9 mouse cellular contexts compared by ENCODE assay signal in genomic region chr10:81541363-81541762, GRCm38 (mm10). TPM values are rescaled to one million over a fixed set of nuclear protein-coding genes. Genes with fewer than 3 reads are reported as not detected.
A peak's percentile ranks its signal among the peaks of the same experiment; 100 is the strongest.
DNase-seq lines count a peak whose midpoint lies in the region; ATAC-seq and TF ChIP-seq lines count a peak whose summit lies in the region.
"Had no signal": no experiment of that assay in that cellular context is flagged by ENCODE, and none has a peak within 500 bp of the region (broad histone marks: within the 10 kb centered on the region; RNA-seq: fewer than 3 reads in every experiment).

No protein-coding gene starts in this region.

- 86% methylated on average over 5 of the region's 5 CpGs for WGBS in hindbrain, embryonic 15.5 days
- 90% methylated on average over 5 of the region's 5 CpGs for WGBS in hindbrain, embryonic 12.5 days
- 69% methylated on average over 5 of the region's 5 CpGs for WGBS in liver, embryonic 12.5 days (ENCODE audit: insufficient replicate concordance)

- no peak overlapping the region for H3K4me3 ChIP-seq in hindbrain, embryonic 15.5 days
- no peak overlapping the region for H3K4me3 ChIP-seq in hindbrain, embryonic 12.5 days
- H3K4me3 ChIP-seq in E14TG2a.4 (replicated peaks; ENCODE audit: low read length) (peak overlapping the region; percentile 91; the same call in 1 of the 2 replicates), ES-Bruce4 (ENCODE audit: low read depth, low read length) (no peak overlapping the region)
- 0 out of 2 replicates have a peak overlapping the region, but pooled peaks have one; percentile 90 for H3K4me3 ChIP-seq in liver, embryonic 12.5 days

- peaks cover 40% of the 10 kb centered on the region for H3K4me1 ChIP-seq in hindbrain, embryonic 15.5 days (replicated peaks)
- peaks cover 38% of the 10 kb centered on the region for H3K4me1 ChIP-seq in hindbrain, embryonic 12.5 days
- H3K4me1 ChIP-seq in E14TG2a.4 (replicated peaks; ENCODE audit: low read depth, low read length) (peaks cover 71% of the 10 kb centered on the region), ES-Bruce4 (ENCODE audit: control insufficient read depth, insufficient read depth, low read length) (peaks cover 6% of the 10 kb centered on the region)
- H3K4me1 ChIP-seq in liver, embryonic 12.5 days, result peaks cover 70% of the 10 kb centered on the region

- intact Hi-C loops in gastrocnemius, postnatal 14 days (cut with DNase I; ENCODE audit: low total_unique reads), result no loop called here

- no peak for TF ChIP-seq CTCF in E14TG2a.4 (conservative IDR thresholded peaks at IDR 0.05; ENCODE audit: low read length)
- TF ChIP-seq CTCF in ES-Bruce4 (IDR thresholded peaks at IDR 0.05; ENCODE audit: low read depth, low read length), result no peak

- no peak for TF ChIP-seq EP300 in ES-Bruce4 (IDR thresholded peaks at IDR 0.05; ENCODE audit: insufficient read depth, low read depth, low read length)

- ATAC-seq in hindbrain, embryonic 15.5 days (ENCODE audit: low FRiP score, low read depth), result no peak
- ATAC-seq in hindbrain, embryonic 12.5 days (ENCODE audit: low FRiP score), result no peak
- ATAC-seq in liver, embryonic 12.5 days, result no peak

- no peaks in the 10 kb centered on the region for H3K36me3 ChIP-seq in hindbrain, embryonic 15.5 days
- peaks cover 19% of the 10 kb centered on the region; the same call in 1 of the 2 replicates for H3K36me3 ChIP-seq in hindbrain, embryonic 12.5 days
- H3K36me3 ChIP-seq in E14TG2a.4 (ENCODE audit: insufficient read depth, low read length), result peaks cover 43% of the 10 kb centered on the region
- no peaks in the 10 kb centered on the region for H3K36me3 ChIP-seq in ES-Bruce4 (ENCODE audit: control insufficient read depth, insufficient read depth, low read length, poor library complexity, severe bottlenecking)
- peaks cover 56% of the 10 kb centered on the region for H3K36me3 ChIP-seq in liver, embryonic 12.5 days

- peak overlapping the region; percentile 15; the same call in 1 of the 2 replicates for H3K4me2 ChIP-seq in hindbrain, embryonic 15.5 days
- H3K4me2 ChIP-seq in hindbrain, embryonic 12.5 days (replicated peaks), result no peak overlapping the region
- peak overlapping the region; percentile 98 for H3K4me2 ChIP-seq in liver, embryonic 12.5 days

- no peak overlapping the region for H3K27ac ChIP-seq in hindbrain, embryonic 15.5 days (replicated peaks)
- H3K27ac ChIP-seq in hindbrain, embryonic 12.5 days, result no peak overlapping the region
- H3K27ac ChIP-seq in ES-Bruce4 (ENCODE audit: insufficient read depth, low read length), result no peak overlapping the region
- peak overlapping the region; percentile 38; the same call in 1 of the 2 replicates for H3K27ac ChIP-seq in liver, embryonic 12.5 days

- no peak for TF ChIP-seq POLR2A in ES-Bruce4 (IDR thresholded peaks at IDR 0.05; ENCODE audit: insufficient read depth, low read length)

- no peak overlapping the region for H3K9ac ChIP-seq in hindbrain, embryonic 15.5 days
- H3K9ac ChIP-seq in hindbrain, embryonic 12.5 days, result no peak overlapping the region; the same call in 1 of the 2 replicates
- H3K9ac ChIP-seq in ES-Bruce4 (ENCODE audit: low read depth, poor library complexity, severe bottlenecking), result peak overlapping the region; percentile 19; the same call in 1 of the 2 replicates
- peak overlapping the region; percentile 47 for H3K9ac ChIP-seq in liver, embryonic 12.5 days

- no peaks in the 10 kb centered on the region for H3K9me3 ChIP-seq in hindbrain, embryonic 15.5 days
- no peaks in the 10 kb centered on the region for H3K9me3 ChIP-seq in hindbrain, embryonic 12.5 days (replicated peaks)
- no peaks in the 10 kb centered on the region for H3K9me3 ChIP-seq in E14TG2a.4 (ENCODE audit: low read length)
- no peaks in the 10 kb centered on the region for H3K9me3 ChIP-seq in ES-Bruce4 (replicated peaks; ENCODE audit: control insufficient read depth, insufficient read depth, low read length, poor library complexity, severe bottlenecking)
- no peaks in the 10 kb centered on the region for H3K9me3 ChIP-seq in liver, embryonic 12.5 days (replicated peaks)

- H3K27me3 ChIP-seq in hindbrain, embryonic 15.5 days, result no peaks in the 10 kb centered on the region
- no peaks in the 10 kb centered on the region for H3K27me3 ChIP-seq in hindbrain, embryonic 12.5 days
- H3K27me3 ChIP-seq in E14TG2a.4 (ENCODE audit: insufficient read depth, low read length), result peaks cover 13% of the 10 kb centered on the region
- no peaks in the 10 kb centered on the region for H3K27me3 ChIP-seq in ES-Bruce4 (ENCODE audit: control insufficient read depth, insufficient read depth, low read length, poor library complexity, severe bottlenecking)
- no peaks in the 10 kb centered on the region for H3K27me3 ChIP-seq in liver, embryonic 12.5 days (replicated peaks)

- no peak for DNase-seq in right cerebral cortex, postnatal 14 days
- DNase-seq in gastrocnemius, postnatal 14 days, result no peak
- DNase-seq: cerebellum, postnatal 25 days; right cerebral cortex, postnatal 25 days had no signal

RNA-seq across cellular contexts. Expression of gene Gna11, which starts 3.6 kb away (rescaled TPM):
- 94.3 and 109 TPM in 2 replicates for polyA plus RNA-seq in hindbrain, embryonic 15.5 days (2015; fragmentation: Nextera tagmentation; extraction: Ambion mirVana)
- polyA plus RNA-seq in hindbrain, embryonic 12.5 days (2016; fragmentation: Nextera tagmentation; extraction: Ambion mirVana), result 75.2 and 76.3 TPM in 2 replicates
- 32.0 and 35.3 TPM in 2 replicates for polyA plus RNA-seq in ES-Bruce4 (2011; ENCODE audit: insufficient read depth, insufficient read length, low read depth, missing spikeins)
- polyA plus RNA-seq in liver, embryonic 12.5 days (2016; fragmentation: Nextera tagmentation; extraction: Ambion mirVana), result 27.7 and 28.3 TPM in 2 replicates
- total RNA-seq in gastrocnemius, postnatal 14 days (2021), result 10 to 100 TPM; 31.6 to 34.6 TPM

RNA-seq across cellular contexts. Expression of gene Gna15, which starts 17.3 kb away (rescaled TPM):
- 1.1 and 1.2 TPM in 2 replicates for polyA plus RNA-seq in hindbrain, embryonic 15.5 days (2015; fragmentation: Nextera tagmentation; extraction: Ambion mirVana)
- polyA plus RNA-seq in hindbrain, embryonic 12.5 days (2016; fragmentation: Nextera tagmentation; extraction: Ambion mirVana), result 0.75 and 0.82 TPM in 2 replicates
- 11.2 and 11.6 TPM in 2 replicates for polyA plus RNA-seq in ES-Bruce4 (2011; ENCODE audit: insufficient read depth, insufficient read length, low read depth, missing spikeins)
- polyA plus RNA-seq in liver, embryonic 12.5 days (2016; fragmentation: Nextera tagmentation; extraction: Ambion mirVana), result 7.0 and 7.3 TPM in 2 replicates
- 1 to 10 TPM in 1 of 2 experiments, under 1 TPM in 1; 0.60 to 1.2 TPM for total RNA-seq in gastrocnemius, postnatal 14 days (2021)

RNA-seq across cellular contexts. Expression of gene Aes, which starts 17.9 kb away (rescaled TPM):
- polyA plus RNA-seq in hindbrain, embryonic 15.5 days (2015; fragmentation: Nextera tagmentation; extraction: Ambion mirVana), result 820 and 884 TPM in 2 replicates
- polyA plus RNA-seq in hindbrain, embryonic 12.5 days (2016; fragmentation: Nextera tagmentation; extraction: Ambion mirVana), result 476 and 504 TPM in 2 replicates
- 148 and 152 TPM in 2 replicates for polyA plus RNA-seq in ES-Bruce4 (2011; ENCODE audit: insufficient read depth, insufficient read length, low read depth, missing spikeins)
- polyA plus RNA-seq in liver, embryonic 12.5 days (2016; fragmentation: Nextera tagmentation; extraction: Ambion mirVana), result 263 and 270 TPM in 2 replicates
- total RNA-seq in gastrocnemius, postnatal 14 days (2021), result 100 to 1,000 TPM; 660 to 698 TPM

RNA-seq across cellular contexts. Expression of gene Tle2, which starts 33.0 kb away (rescaled TPM):
- polyA plus RNA-seq in hindbrain, embryonic 15.5 days (2015; fragmentation: Nextera tagmentation; extraction: Ambion mirVana), result 46.6 and 46.9 TPM in 2 replicates
- 30.6 and 32.1 TPM in 2 replicates for polyA plus RNA-seq in hindbrain, embryonic 12.5 days (2016; fragmentation: Nextera tagmentation; extraction: Ambion mirVana)
- polyA plus RNA-seq in ES-Bruce4 (2011; ENCODE audit: insufficient read depth, insufficient read length, low read depth, missing spikeins), result 3.1 and 3.8 TPM in 2 replicates
- polyA plus RNA-seq in liver, embryonic 12.5 days (2016; fragmentation: Nextera tagmentation; extraction: Ambion mirVana), result 4.8 and 5.1 TPM in 2 replicates
- total RNA-seq in gastrocnemius, postnatal 14 days (2021), result 1 to 10 TPM; 4.3 to 4.4 TPM

RNA-seq across cellular contexts. Expression of gene S1pr4, which starts 41.4 kb away (rescaled TPM):
- polyA plus RNA-seq in hindbrain, embryonic 15.5 days (2015; fragmentation: Nextera tagmentation; extraction: Ambion mirVana), result 0.83 and 0.86 TPM in 2 replicates
- 0.52 and 0.65 TPM in 2 replicates for polyA plus RNA-seq in hindbrain, embryonic 12.5 days (2016; fragmentation: Nextera tagmentation; extraction: Ambion mirVana)
- polyA plus RNA-seq in ES-Bruce4 (2011; ENCODE audit: insufficient read depth, insufficient read length, low read depth, missing spikeins), result 0.49 and 0.93 TPM in 2 replicates
- 3.1 and 3.3 TPM in 2 replicates for polyA plus RNA-seq in liver, embryonic 12.5 days (2016; fragmentation: Nextera tagmentation; extraction: Ambion mirVana)
- under 1 TPM; 0.64 to 0.86 TPM for total RNA-seq in gastrocnemius, postnatal 14 days (2021)

Comparison
In these comparisons a context has a peak if more than half of its experiments do, and no peak if none do; other contexts are left out.
1. H3K4me3 ChIP-seq: peak in E14TG2a.4 (single experiment) and liver, embryonic 12.5 days (single experiment); none in hindbrain, embryonic 15.5 days (single experiment), hindbrain, embryonic 12.5 days (single experiment) and ES-Bruce4 (single experiment).
2. H3K9ac ChIP-seq: peak in ES-Bruce4 (single experiment) and liver, embryonic 12.5 days (single experiment); none in hindbrain, embryonic 15.5 days (single experiment) and hindbrain, embryonic 12.5 days (single experiment).